Mouse (Mus musculus) megakaryocyte, embryonic 14.5 days (primary cell): ENCODE measurements around the gene Dnajb6.

Experiments
- FLI1 ChIP-seq: IDR thresholded peaks from 2 replicates; pipeline ENCODE4 v1.6.1; 2012; ENCODE audit warnings: low read length, inconsistent platforms, mixed read lengths
- GATA1 ChIP-seq: IDR thresholded peaks from 3 replicates; pipeline ENCODE4 v1.6.1; 2012; ENCODE audit warnings: mixed read lengths, low read length, inconsistent platforms, borderline replicate concordance

GRCm38 (mm10) chr5:29707241-29707640 lies 28.2 kb upstream of the Dnajb6 start:
- TF ChIP-seq GATA1 (no peak), FLI1 (no peak)
